Mouse (Mus musculus): ENCODE data around the gene Lrrc58.

Gene Lrrc58

DNA sequence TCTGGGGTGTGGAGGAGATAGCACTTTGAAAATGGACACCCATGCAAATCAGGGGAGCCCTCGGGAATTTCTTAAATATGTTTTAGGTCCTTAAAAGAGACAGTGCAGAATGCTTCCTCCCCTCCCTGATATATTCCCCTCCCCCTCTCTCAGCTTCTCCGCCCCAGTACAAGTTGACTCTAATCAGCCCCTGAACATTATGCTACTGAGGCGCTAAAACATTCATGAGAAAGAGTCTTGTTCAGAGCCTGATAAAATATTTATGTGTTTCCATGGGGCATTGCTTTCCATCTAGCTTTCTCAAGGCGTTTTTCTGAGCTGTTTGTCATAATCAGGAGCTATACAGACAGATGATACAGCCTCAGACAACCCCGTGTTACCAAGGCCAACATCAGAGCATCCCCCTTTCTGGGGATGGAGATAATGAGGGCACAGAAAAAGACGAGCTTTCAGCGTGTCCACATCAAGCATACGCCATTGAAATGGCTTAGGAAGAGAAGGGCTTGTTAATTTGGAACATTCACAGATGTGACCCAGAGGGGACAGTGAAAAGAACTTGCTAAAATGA is 52.7 kb downstream of the Lrrc58 start:
- no peak for DNase-seq (ENCODE audit: extremely low spot score, low spot score)

GRCm38 (mm10) chr16:37926087-37926486 is 57.9 kb downstream of the Lrrc58 start:
- DNase-seq (ENCODE audit: extremely low spot score, low spot score) = no peak

DNA sequence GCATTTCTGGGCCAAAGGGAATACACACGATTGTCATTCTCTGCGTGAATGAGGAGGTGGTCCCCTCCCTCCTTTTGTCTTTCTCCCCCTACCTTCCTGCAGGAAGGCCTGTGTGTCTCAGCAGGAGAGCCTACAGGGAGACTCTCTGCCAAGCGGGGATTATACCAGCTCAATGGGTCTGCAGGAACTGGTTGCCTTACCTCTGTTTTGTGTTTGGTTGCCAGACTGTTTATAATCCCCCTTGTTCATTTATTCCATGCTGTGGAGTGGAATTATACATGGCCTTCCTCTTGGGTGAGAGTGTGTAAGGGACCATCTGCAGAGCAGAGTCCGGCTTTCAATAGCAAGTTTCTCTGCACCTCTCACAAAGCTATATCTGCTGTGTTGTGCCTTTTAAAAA is 58.9 kb downstream of the Lrrc58 start:
- no peak for DNase-seq (ENCODE audit: extremely low spot score, low spot score)

GRCm38 (mm10) chr16:37929006-37929405 is 60.8 kb downstream of the Lrrc58 start:
- no peak for DNase-seq (ENCODE audit: extremely low spot score, low spot score)

DNA sequence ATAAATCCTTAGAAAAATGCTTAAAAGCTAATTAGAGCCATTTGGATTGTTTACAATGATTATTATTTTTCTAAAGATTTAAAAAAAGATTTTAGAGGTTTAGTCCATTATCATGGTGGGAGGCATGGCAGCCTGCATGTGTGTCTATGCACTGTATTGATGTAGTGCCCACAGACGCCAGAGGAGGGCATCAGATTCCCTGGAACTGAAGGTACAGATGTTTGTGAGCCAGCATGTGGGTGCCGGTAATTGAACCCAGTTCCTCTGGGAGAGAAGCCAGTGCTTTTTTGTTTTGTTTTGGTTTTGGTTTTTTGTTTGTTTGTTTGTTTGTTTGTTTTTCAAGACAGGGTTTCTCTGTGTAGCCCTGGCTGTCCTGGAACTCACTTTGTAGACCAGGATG is 61.4 kb downstream of the Lrrc58 start:
- DNase-seq (ENCODE audit: extremely low spot score, low spot score) = no peak

DNA sequence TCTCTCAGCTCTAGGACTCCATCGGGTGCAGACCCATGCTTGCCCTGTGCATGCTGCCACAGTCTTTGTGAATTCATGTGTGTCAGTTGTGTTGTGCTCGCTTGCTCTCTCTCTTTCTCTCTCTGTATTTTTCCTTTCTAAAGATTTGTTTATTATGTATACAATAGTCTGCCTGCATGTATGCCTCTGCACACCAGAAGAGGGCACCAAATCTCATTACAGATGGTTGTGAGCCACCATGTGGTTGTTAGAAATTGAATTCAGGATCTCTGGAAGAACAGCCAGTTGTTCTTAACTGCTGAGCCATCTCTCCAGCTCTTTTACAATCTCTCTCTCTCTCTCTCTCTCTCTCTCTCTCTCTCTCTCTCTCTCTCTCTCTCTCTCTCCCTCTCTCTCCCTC is 66.7 kb downstream of the Lrrc58 start:
- no peak for DNase-seq (ENCODE audit: extremely low spot score, low spot score)

DNA sequence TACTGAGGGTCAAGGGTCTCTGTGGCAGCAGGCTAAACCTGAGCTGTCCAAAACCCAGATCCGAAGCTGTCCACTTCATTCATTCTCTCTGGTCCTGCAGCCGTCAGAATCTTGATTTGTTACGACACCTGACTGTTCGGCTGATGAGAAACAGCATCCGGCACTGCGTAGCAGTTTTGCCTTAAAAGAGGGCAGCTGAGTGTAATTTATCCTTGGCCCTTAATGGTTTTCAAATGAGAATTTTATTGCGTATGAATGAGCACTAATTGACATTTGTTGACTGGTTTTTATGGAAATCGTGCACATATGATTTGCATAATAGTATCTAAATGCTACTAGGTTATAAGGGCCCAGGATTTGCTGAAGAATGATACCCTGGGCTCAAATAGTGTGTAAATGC is 69.1 kb downstream of the Lrrc58 start:
- no peak for DNase-seq (ENCODE audit: extremely low spot score, low spot score)

All from neural tube, embryonic 10.5 days (tissue).